Mouse (Mus musculus) heart, postnatal 10 days (tissue): ENCODE measurements at regions not wholly inside any gene's neighbourhood (a gene's known extent, or its start where the extent isn't known, plus 50 kb on each side); places are given as distances from the start of the nearest gene placed in this dataset.
A peak's percentile ranks its signal among the peaks of the same experiment; 100 is the strongest.

Experiments used
- DNase-seq, 2 experiments: peaks; one replicate each; pipeline ENCODE4 v3.0.0; 2021
- intact Hi-C: fragments of 180-260 bp; cut with DNase I; formaldehyde crosslinking; loops from one replicate; pipeline ENCODE4 v1.15.1; 2025

- DNase-seq = no peak
- intact Hi-C loops = no loop called here
Observed at GRCm38 (mm10) chr14:15603954-15604523, 165.3 kb upstream of the Lrrc3b start.

GRCm38 (mm10) chr14:15610166-15610565 is 171.4 kb upstream of the Lrrc3b start:
- intact Hi-C loops = no loop called here
- DNase-seq = no peak

- no peak for DNase-seq
- intact Hi-C loops = no loop called here
Observed at GRCm38 (mm10) chr14:15634581-15634980, 195.8 kb upstream of the Lrrc3b start.

GRCm38 (mm10) chr14:15637681-15638080 is 198.9 kb upstream of the Lrrc3b start:
- no peak for DNase-seq
- intact Hi-C loops = no loop called here

GRCm38 (mm10) chr14:15638869-15639268 is 200.1 kb upstream of the Lrrc3b start:
- no peak for DNase-seq
- intact Hi-C loops = no loop called here

- intact Hi-C loops = no loop called here
- no peak for DNase-seq
Observed at GRCm38 (mm10) chr14:15660886-15661285, 222.1 kb upstream of the Lrrc3b start.

GRCm38 (mm10) chr14:15672292-15672691 is 233.5 kb upstream of the Lrrc3b start:
- no peak for DNase-seq
- intact Hi-C loops = no loop called here

- DNase-seq = no peak
- intact Hi-C loops = no loop called here
Observed at GRCm38 (mm10) chr14:15677218-15677617, 238.4 kb upstream of the Lrrc3b start.

GRCm38 (mm10) chr14:15679456-15679855 is 240.7 kb upstream of the Lrrc3b start:
- intact Hi-C loops = no loop called here
- DNase-seq = no peak

GRCm38 (mm10) chr14:15698001-15698400 is 259.2 kb upstream of the Lrrc3b start:
- intact Hi-C loops = no loop called here
- DNase-seq = no peak

- DNase-seq = no peak
- intact Hi-C loops = no loop called here
Observed at GRCm38 (mm10) chr14:15698607-15699006, 259.8 kb upstream of the Lrrc3b start.

GRCm38 (mm10) chr14:15722135-15722534 is 283.3 kb upstream of the Lrrc3b start:
- no peak for DNase-seq
- intact Hi-C loops = no loop called here

- no peak for DNase-seq
- intact Hi-C loops = no loop called here
Observed at GRCm38 (mm10) chr14:15746629-15747238, 307.9 kb upstream of the Lrrc3b start.

GRCm38 (mm10) chr14:15769846-15770448 is 331.2 kb upstream of the Lrrc3b start:
- DNase-seq = peak; percentile 10 to 18

GRCm38 (mm10) chr14:15784727-15785126 is 345.9 kb upstream of the Lrrc3b start:
- DNase-seq = no peak
- intact Hi-C loops = no loop called here

More at GRCm38 (mm10) chr14:15769846-15770448, 331.2 kb upstream of the Lrrc3b start:
- intact Hi-C loops = no loop called here

GRCm38 (mm10) chr14:15785230-15785629 is 346.4 kb upstream of the Lrrc3b start:
- peak in 1 of 2 experiments; percentile 4 for DNase-seq
- intact Hi-C loops = no loop called here

GRCm38 (mm10) chr14:15795698-15796097 is 356.9 kb upstream of the Lrrc3b start:
- intact Hi-C loops = no loop called here
- DNase-seq = no peak

GRCm38 (mm10) chr14:15797019-15797418 is 358.2 kb upstream of the Lrrc3b start:
- intact Hi-C loops = no loop called here
- no peak for DNase-seq

GRCm38 (mm10) chr14:15801477-15802099 is 362.8 kb upstream of the Lrrc3b start:
- intact Hi-C loops = no loop called here

GRCm38 (mm10) chr14:15809083-15809482 is 370.3 kb upstream of the Lrrc3b start:
- intact Hi-C loops = no loop called here
- DNase-seq = no peak

More at GRCm38 (mm10) chr14:15801477-15802099, 362.8 kb upstream of the Lrrc3b start:
- no peak for DNase-seq

- no peak for DNase-seq
- intact Hi-C loops = no loop called here
Observed at GRCm38 (mm10) chr14:15841390-15842023, 402.7 kb upstream of the Lrrc3b start.
